Mouse (Mus musculus) embryonic facial prominence, embryonic 11.5 days (tissue): Measurements from ENCODE around the gene Rnf144b. TPM values are rescaled to one million over a fixed set of nuclear protein-coding genes. Genes with fewer than 3 reads are reported as not detected.

Source experiments
- ATAC-seq: fragments of 200-750 bp; cut with Nextera tagmentation; replicated peaks from 2 replicates; pipeline ENCODE4 v1.8.0; 2017; ENCODE audit warnings: low read depth; ENCODE audit not compliant: insufficient number of reproducible peaks, low FRiP score, low TSS enrichment
- DNase-seq: peaks from one replicate; pipeline ENCODE4 v3.0.0-alpha.2; 2015; ENCODE audit warnings: low spot score
- H3K27ac ChIP-seq: fragments of 300-500 bp; sonication (generic); replicated peaks from 2 replicates; pipeline ENCODE4 v1.5.1; 2014; ENCODE audit warnings: mild to moderate bottlenecking, low read depth, low read length, control low read depth
- H3K27me3 ChIP-seq: fragments of 300-500 bp; sonication (generic); 2 replicates; pipeline ENCODE4 v1.6.1; 2014; ENCODE audit warnings: mild to moderate bottlenecking, low read length, moderate library complexity, mixed read lengths; ENCODE audit not compliant: control insufficient read depth, insufficient read depth
- H3K36me3 ChIP-seq: fragments of 300-500 bp; sonication (generic); replicated peaks from 2 replicates; pipeline ENCODE4 v1.6.1; 2014; ENCODE audit warnings: low read depth, mild to moderate bottlenecking, low read length, moderate library complexity, mixed read lengths; ENCODE audit not compliant: control insufficient read depth, insufficient read depth
- H3K4me1 ChIP-seq: fragments of 300-500 bp; sonication (generic); 2 replicates; pipeline ENCODE4 v1.6.1; 2014; ENCODE audit warnings: low read length, mixed read lengths; ENCODE audit not compliant: control insufficient read depth, insufficient read depth
- H3K4me2 ChIP-seq: fragments of 300-500 bp; sonication (generic); 2 replicates; pipeline ENCODE4 v1.6.1; 2014; ENCODE audit warnings: low read depth, mild to moderate bottlenecking, control low read depth, low read length, moderate library complexity
- H3K4me3 ChIP-seq: fragments of 300-500 bp; sonication (generic); 2 replicates; pipeline ENCODE4 v1.5.1; 2014; ENCODE audit warnings: low read depth, low read length, control low read depth
- H3K9ac ChIP-seq: fragments of 300-500 bp; sonication (generic); replicated peaks from 2 replicates; pipeline ENCODE4 v1.6.1; 2014; ENCODE audit warnings: mild to moderate bottlenecking, control low read depth, low read length
- H3K9me3 ChIP-seq: fragments of 300-500 bp; sonication (generic); replicated peaks from 2 replicates; pipeline ENCODE4 v1.6.1; 2016; ENCODE audit warnings: mild to moderate bottlenecking, low read length, inconsistent platforms, mixed read lengths; ENCODE audit not compliant: control insufficient read depth
- WGBS: fragments of 180-500 bp; shearing (Covaris S2); extraction: QIAGEN DNeasy Blood & Tissue Kit; methylation state at CpG from one replicate; pipeline ENCODE4 v1.1.7; 2014; 5-methylcytosine and 5-hydroxymethylcytosine counted together
- polyA plus RNA-seq: library from polyadenylated mRNA; unstranded; fragments of >200 nt; fragmentation: Nextera tagmentation; extraction: Ambion mirVana; gene quantifications from 2 replicates; pipeline ENCODE4 v1.2.1, GENCODE M21; 2014

Rnf144b gene
- polyA plus RNA-seq, 1 experiment from 2014 or later = 1.5 TPM

DNA sequence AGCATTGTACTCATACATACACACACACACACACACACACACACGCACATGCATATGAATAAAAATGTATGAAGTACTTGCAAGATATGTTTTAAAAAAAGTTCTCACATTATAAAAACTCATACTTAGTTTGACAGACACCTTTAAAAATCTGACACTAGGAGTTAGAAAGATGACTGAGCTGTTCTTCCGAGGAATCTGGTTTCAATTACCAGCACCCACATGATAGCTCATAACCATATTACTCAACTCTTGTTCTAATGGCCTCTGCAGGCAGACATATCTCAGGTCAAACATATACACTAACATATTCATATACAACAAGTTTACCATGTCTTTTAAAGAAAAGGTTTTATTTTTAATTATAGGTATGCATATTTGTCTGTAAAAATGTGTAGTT is 25.9 kb upstream of the Rnf144b start:
- DNase-seq = no peak

DNA sequence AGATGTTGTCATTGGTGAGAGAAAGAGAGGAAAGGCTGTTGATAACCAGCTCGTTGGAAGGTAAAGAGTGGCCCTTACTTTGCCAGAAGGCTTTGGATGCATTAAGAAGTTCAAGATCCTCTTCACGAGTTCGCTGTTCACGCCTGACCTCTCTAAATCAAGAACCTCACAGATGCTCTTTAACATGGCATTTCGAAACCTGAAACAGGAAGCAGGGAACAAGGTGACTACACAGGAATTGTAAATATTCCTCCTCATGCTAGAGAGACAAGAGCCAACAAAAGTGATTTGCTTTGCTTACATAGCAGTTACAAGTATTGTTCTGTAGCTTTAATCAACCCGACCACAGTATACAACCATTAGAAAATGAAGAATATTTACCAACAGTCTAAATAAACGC is 23.2 kb upstream of the Rnf144b start:
- Histone ChIP-seq H3K27me3 (no peaks in the 10 kb centered on the region), H3K4me3 (no peak overlapping the region), H3K27ac (no peak overlapping the region), H3K9me3 (no peaks in the 10 kb centered on the region), H3K4me1 (peaks cover 2% of the 10 kb centered on the region; the same call in 1 of the 2 replicates), H3K4me2 (no peak overlapping the region), H3K36me3 (peaks cover 5% of the 10 kb centered on the region), H3K9ac (no peak overlapping the region)
- DNase-seq (no peak), ATAC-seq (no peak)
- 89% methylated on average over 7 of the region's 7 CpGs for WGBS

More for the DNA sequence above, 25.9 kb upstream of the Rnf144b start:
- ATAC-seq = no peak
- Histone ChIP-seq H3K27me3 (no peaks in the 10 kb centered on the region), H3K4me2 (no peak overlapping the region), H3K27ac (no peak overlapping the region), H3K9me3 (no peaks in the 10 kb centered on the region), H3K4me3 (no peak overlapping the region), H3K36me3 (peaks cover 8% of the 10 kb centered on the region), H3K4me1 (no peaks in the 10 kb centered on the region), H3K9ac (no peak overlapping the region)
- 78% methylated on average over 2 of the region's 2 CpGs for WGBS

DNA sequence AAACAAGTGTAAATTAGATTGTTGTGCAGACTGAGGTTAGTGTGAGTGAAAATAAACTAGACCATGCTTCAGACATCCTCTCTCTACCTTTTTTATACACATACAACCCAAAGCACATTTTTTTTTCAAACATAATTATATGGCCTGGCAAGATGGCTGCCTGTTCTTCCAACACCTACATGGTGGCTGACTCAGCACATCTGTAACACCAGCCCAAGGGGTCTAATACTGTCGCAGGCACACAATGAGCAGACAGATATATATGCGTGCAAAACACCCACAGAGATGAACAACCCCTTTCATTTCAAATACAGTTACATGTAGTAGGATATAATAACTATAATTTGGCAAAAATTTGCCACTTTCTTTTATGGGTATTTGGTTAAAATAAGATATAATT is 21.9 kb upstream of the Rnf144b start:
- DNase-seq (no peak), ATAC-seq (no peak)
- WGBS = 93% methylated on average over 2 of the region's 2 CpGs
- H3K9me3 ChIP-seq = no peaks in the 10 kb centered on the region
- H3K4me1 ChIP-seq = peaks cover 2% of the 10 kb centered on the region; the same call in 1 of the 2 replicates
- H3K27ac ChIP-seq = no peak overlapping the region
- H3K4me3 ChIP-seq = no peak overlapping the region
- H3K27me3 ChIP-seq = no peaks in the 10 kb centered on the region
- H3K36me3 ChIP-seq = peaks cover 2% of the 10 kb centered on the region; the same call in 1 of the 2 replicates
- H3K9ac ChIP-seq = no peak overlapping the region
- no peak overlapping the region for H3K4me2 ChIP-seq

DNA sequence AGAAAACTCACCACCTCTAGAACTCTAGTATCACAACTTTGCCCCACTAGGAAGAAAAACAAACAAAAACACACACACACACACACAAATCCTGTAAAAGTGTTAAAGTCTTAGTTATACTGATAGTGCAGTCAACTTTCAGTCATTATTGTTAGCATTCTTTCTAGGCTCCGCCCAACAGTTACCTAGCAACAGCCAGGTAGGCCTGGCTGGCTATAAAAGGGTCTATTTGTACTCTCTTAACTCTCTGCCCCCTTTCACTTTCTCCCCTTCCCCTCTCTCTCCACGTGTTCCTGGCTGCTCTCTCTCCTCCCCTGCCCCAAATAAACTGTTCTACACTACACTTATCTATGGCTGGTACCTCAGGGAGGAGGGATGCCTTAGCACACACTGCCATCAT is 18.3 kb upstream of the Rnf144b start:
- no peak for ATAC-seq
- DNase-seq = no peak
- Histone ChIP-seq H3K27me3 (no peaks in the 10 kb centered on the region), H3K9me3 (no peaks in the 10 kb centered on the region), H3K27ac (no peak overlapping the region), H3K36me3 (no peaks in the 10 kb centered on the region), H3K4me1 (peaks cover 2% of the 10 kb centered on the region; the same call in 1 of the 2 replicates), H3K4me2 (peak overlapping the region; percentile 40), H3K4me3 (peak overlapping the region; percentile 96), H3K9ac (peak overlapping the region; percentile 32; the same call in 1 of the 2 replicates)
- WGBS = 28% methylated on average over 2 of the region's 2 CpGs

DNA sequence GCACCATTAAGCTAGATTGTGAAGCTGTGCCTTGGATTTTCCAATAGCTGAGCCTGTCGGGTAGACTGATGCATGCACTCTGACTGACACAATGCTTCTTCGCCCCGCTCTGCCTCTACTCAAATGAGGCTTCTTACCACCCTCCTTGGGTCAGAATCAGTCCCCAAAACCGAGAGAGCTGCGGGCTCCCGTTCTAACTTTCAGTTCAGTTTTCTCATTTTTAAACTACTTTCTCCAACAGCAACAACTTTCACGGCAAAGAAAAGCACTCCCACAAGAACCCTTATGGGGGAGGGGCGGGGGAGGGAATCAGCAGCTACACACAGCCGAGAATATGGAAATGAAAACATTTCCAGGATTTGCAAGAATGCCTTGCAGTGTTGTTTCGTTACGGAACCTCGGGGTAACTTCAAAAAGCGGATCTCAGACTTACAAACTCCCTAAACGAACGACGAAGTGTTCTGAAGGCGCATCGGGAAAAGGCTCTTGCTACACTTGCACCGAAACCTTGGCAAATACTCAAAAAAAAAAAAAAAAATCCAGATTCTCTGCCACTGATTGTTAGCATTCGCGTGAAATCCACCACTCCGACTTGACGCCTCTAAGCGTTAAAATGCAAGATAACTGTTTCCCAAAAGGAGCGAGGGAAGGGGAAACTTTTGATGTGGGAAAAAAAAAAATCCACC is 17.5 kb upstream of the Rnf144b start:
- peak; percentile 62 for DNase-seq
- WGBS = under 1% methylated on average over 25 of the region's 25 CpGs
- H3K36me3 ChIP-seq = no peaks in the 10 kb centered on the region

DNA sequence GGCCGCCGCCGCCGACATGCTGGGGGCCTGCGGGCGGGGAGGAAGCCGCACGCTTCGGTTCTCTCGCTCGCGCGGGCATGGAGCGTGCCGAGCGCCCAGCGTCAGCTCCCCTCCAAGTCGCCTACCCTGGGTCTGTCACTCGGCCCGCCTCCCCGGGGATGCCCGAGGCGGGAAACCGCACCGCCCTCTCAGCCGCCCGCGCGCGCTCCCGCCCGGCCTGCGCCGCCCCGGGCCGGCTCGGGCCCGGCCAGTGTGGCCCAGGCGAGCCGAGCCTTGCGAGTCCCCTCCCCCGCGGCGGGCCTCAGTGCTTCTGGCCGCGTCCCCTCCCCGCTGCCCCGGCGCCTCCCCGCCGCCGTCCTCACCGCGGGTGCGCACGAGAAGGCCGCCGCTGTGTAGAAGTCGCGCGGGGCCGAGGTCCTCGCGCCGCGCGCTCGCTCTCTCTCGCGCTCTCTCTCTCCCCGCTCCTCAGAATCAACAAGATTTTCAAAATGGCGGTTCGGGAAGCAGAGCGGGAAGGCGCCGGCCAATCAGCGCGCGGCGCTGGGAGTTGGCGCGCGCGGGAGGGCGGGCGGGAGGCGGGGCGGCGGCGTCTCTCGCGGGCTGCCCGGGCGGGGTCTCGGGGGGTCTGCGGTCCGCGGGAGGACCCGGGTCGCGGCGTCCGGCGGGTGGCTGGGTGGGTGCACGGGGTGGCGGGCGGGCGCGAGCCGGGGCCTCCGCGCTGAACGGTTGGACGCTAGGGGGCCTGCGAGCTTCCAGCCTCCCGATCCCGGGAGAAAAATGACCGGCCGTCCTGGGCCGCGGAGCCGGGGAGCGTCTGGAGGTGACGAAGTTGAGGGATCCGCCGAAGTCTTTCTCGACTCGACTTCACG is 16.5 kb upstream of the Rnf144b start, which contains the start of gene Dek:
TSS of gene Dek (minus strand) at position 491 of the 869 bp plus-strand sequence.
- Histone ChIP-seq H3K4me3 (peak within 1 kb of the TSS; percentile 96), H3K4me2 (peak within 1 kb of the TSS; percentile 64), H3K9ac (peak within 1 kb of the TSS; percentile 99), H3K9me3 (no peaks in the 10 kb centered on the region), H3K27me3 (no peaks in the 10 kb centered on the region), H3K4me1 (peaks cover 2% of the 10 kb centered on the region; the same call in 1 of the 2 replicates), H3K27ac (peak within 1 kb of the TSS; percentile 100), H3K36me3 (no peaks in the 10 kb centered on the region)
- under 1% methylated on average over 100 of the region's 129 CpGs for WGBS
- DNase-seq = peak; percentile 94
- peak; percentile 91 for ATAC-seq

More for the DNA sequence above, 17.5 kb upstream of the Rnf144b start:
- Histone ChIP-seq H3K9ac (peak overlapping the region; percentile 99), H3K4me2 (peak overlapping the region; percentile 40), H3K4me1 (peaks cover 2% of the 10 kb centered on the region; the same call in 1 of the 2 replicates), H3K4me3 (peak overlapping the region; percentile 96), H3K9me3 (no peaks in the 10 kb centered on the region), H3K27me3 (no peaks in the 10 kb centered on the region), H3K27ac (peak overlapping the region; percentile 100)
- ATAC-seq = no peak

DNA sequence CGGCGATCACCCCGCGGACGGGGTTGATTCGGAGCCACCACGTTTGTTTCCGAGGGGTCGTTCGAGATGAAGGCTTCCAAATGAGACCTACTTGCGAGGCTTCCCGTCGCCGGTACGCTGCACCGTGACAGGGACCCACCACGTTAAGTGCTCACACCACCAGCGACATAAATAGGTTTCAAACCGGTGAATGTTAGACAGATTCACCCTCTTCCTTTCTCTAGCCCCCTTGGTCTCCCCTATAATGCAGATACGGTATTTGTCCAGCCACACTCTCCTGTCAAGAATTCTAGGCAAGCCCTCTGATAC is 15.9 kb upstream of the Rnf144b start:
- peaks cover 2% of the 10 kb centered on the region; the same call in 1 of the 2 replicates for H3K4me1 ChIP-seq
- H3K27ac ChIP-seq = peak overlapping the region; percentile 100
- WGBS = under 1% methylated on average over 20 of the region's 20 CpGs
- no peaks in the 10 kb centered on the region for H3K36me3 ChIP-seq
- DNase-seq (no peak), ATAC-seq (peak; percentile 31)
- H3K4me3 ChIP-seq = peak overlapping the region; percentile 96
- no peaks in the 10 kb centered on the region for H3K9me3 ChIP-seq
- H3K4me2 ChIP-seq = peak overlapping the region; percentile 64
- no peaks in the 10 kb centered on the region for H3K27me3 ChIP-seq
- H3K9ac ChIP-seq = peak overlapping the region; percentile 99

DNA sequence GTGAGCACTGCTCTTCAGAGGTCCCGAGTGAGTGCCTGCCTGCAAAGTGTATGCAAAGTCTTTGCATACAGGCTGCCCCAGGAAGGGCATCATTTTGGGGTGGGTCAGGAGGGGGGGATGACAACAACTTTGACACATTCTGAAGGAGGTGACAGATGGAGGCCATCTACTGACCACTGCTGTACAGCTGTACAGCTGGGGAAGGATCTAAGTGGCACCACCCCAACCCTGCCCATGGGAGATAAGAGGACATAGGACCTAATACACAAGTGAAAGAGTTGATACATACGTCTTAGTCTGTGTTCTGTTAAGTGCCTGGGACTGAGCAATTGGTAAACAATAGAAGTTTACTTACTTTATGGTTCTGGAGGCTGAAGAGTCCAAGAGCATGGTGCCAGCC is 13.2 kb upstream of the Rnf144b start:
- Histone ChIP-seq H3K36me3 (no peaks in the 10 kb centered on the region), H3K4me3 (no peak overlapping the region), H3K27ac (no peak overlapping the region), H3K27me3 (no peaks in the 10 kb centered on the region), H3K9ac (no peak overlapping the region), H3K4me1 (no peaks in the 10 kb centered on the region; the same call in 1 of the 2 replicates), H3K4me2 (no peak overlapping the region), H3K9me3 (no peaks in the 10 kb centered on the region)
- WGBS = 77% methylated on average over 2 of the region's 2 CpGs
- ATAC-seq = no peak
- no peak for DNase-seq
